Mouse (Mus musculus) heart, postnatal 0 days (tissue): ENCODE results near the gene Slc23a2. TPM values are rescaled to one million over a fixed set of nuclear protein-coding genes. Genes with fewer than 3 reads are reported as not detected.

ENCODE experiments used
- ATAC-seq: fragments of 200-750 bp; cut with Nextera tagmentation; 2 replicates; pipeline ENCODE4 v1.8.0; 2017; ENCODE audit warnings: low read depth, moderate number of reproducible peaks, moderate library complexity; ENCODE audit not compliant: insufficient read depth
- DNase-seq: peaks from one replicate; pipeline ENCODE4 v3.0.0-alpha.2; 2016; ENCODE audit warnings: low spot score
- H3K27ac ChIP-seq: fragments of 300-500 bp; sonication (generic); 2 replicates; pipeline ENCODE4 v1.5.1; 2014; ENCODE audit warnings: low read depth, mild to moderate bottlenecking
- H3K27me3 ChIP-seq: fragments of 300-500 bp; sonication (generic); 2 replicates; pipeline ENCODE4 v1.6.1; 2014; ENCODE audit warnings: low read length, mixed read lengths; ENCODE audit not compliant: control insufficient read depth, insufficient read depth
- H3K36me3 ChIP-seq: fragments of 300-500 bp; sonication (generic); replicated peaks from 2 replicates; pipeline ENCODE4 v1.6.1; 2014; ENCODE audit warnings: low read length, mixed read lengths; ENCODE audit not compliant: control insufficient read depth, insufficient read depth
- H3K4me1 ChIP-seq: fragments of 300-500 bp; sonication (generic); 2 replicates; pipeline ENCODE4 v1.6.1; 2014; ENCODE audit warnings: antibody characterized with exemption; ENCODE audit not compliant: control insufficient read depth, insufficient read depth
- H3K4me2 ChIP-seq: fragments of 300-500 bp; sonication (generic); 2 replicates; pipeline ENCODE4 v1.6.1; 2014; ENCODE audit warnings: low read depth, mild to moderate bottlenecking, low read length, moderate library complexity
- H3K4me3 ChIP-seq: fragments of 300-500 bp; sonication (generic); 2 replicates; pipeline ENCODE4 v1.5.1; 2014; ENCODE audit warnings: low read depth, low read length
- H3K9ac ChIP-seq: fragments of 300-500 bp; sonication (generic); replicated peaks from 2 replicates; pipeline ENCODE4 v1.6.1; 2014; ENCODE audit warnings: low read depth, low read length, mixed read lengths
- H3K9me3 ChIP-seq: fragments of 300-500 bp; sonication (generic); replicated peaks from 2 replicates; pipeline ENCODE4 v1.6.1; 2016; ENCODE audit warnings: low read length; ENCODE audit not compliant: control insufficient read depth
- CTCF ChIP-seq: IDR thresholded peaks from 2 replicates; pipeline ENCODE4 v1.5.1; 2016; ENCODE audit warnings: antibody characterized with exemption, control low read depth, low read depth
- EP300 ChIP-seq: IDR thresholded peaks from 2 replicates; pipeline ENCODE4 v1.6.1; 2016; ENCODE audit warnings: antibody characterized with exemption, low read depth
- WGBS: fragments of 180-500 bp; shearing (Covaris S2); extraction: QIAGEN DNeasy Blood & Tissue Kit; methylation state at CpG from one replicate; pipeline ENCODE4 v1.1.7; 2014; 5-methylcytosine and 5-hydroxymethylcytosine counted together
- polyA plus RNA-seq: library from polyadenylated mRNA; unstranded; fragments of >200 nt; fragmentation: Nextera tagmentation; extraction: Ambion mirVana; gene quantifications from 2 replicates; pipeline ENCODE4 v1.2.1, GENCODE M21; 2015
- total RNA-seq: library from RNA; depleted of rRNA; stranded (reverse); fragments of >200 nt; gene quantifications from 2 replicates; pipeline ENCODE4 v1.2.3, GENCODE M21; 2014; ENCODE audit warnings: low replicate concordance

The Slc23a2 gene
- total and polyA plus RNA-seq, 2 experiments from 2014 or later = 8.6 to 13.9 TPM

- H3K4me3 ChIP-seq = no peak overlapping the region
- no peak overlapping the region for H3K27ac ChIP-seq
- no peak overlapping the region for H3K9ac ChIP-seq
- DNase-seq = no peak
- no peaks in the 10 kb centered on the region for H3K36me3 ChIP-seq
- H3K27me3 ChIP-seq = no peaks in the 10 kb centered on the region
- no peaks in the 10 kb centered on the region for H3K9me3 ChIP-seq
- ATAC-seq = no peak
- peak; percentile 60 for TF ChIP-seq CTCF
- no peak for TF ChIP-seq EP300
- 55% methylated on average over 11 of the region's 11 CpGs for WGBS
- no peak overlapping the region for H3K4me2 ChIP-seq
- H3K4me1 ChIP-seq = peaks cover 7% of the 10 kb centered on the region; the same call in 1 of the 2 replicates
These were observed 30.7 kb downstream of the Slc23a2 start for GRCm38 (mm10) chr2:132113962-132114759.

GRCm38 (mm10) chr2:132112319-132112718 is 32.6 kb downstream of the Slc23a2 start:
- TF ChIP-seq EP300 = no peak
- no peak for TF ChIP-seq CTCF
- Histone ChIP-seq H3K9ac (no peak overlapping the region), H3K4me2 (no peak overlapping the region), H3K36me3 (no peaks in the 10 kb centered on the region), H3K4me1 (peaks cover 14% of the 10 kb centered on the region; the same call in 1 of the 2 replicates), H3K27me3 (no peaks in the 10 kb centered on the region), H3K27ac (no peak overlapping the region), H3K9me3 (no peaks in the 10 kb centered on the region), H3K4me3 (no peak overlapping the region)
- 91% methylated on average over 4 of the region's 4 CpGs for WGBS
- ATAC-seq (no peak), DNase-seq (no peak)

- no peak for TF ChIP-seq EP300
- TF ChIP-seq CTCF = no peak
- WGBS = 53% methylated on average over 2 of the region's 2 CpGs
- no peak for ATAC-seq
These were observed 33.0 kb downstream of the Slc23a2 start for GRCm38 (mm10) chr2:132111905-132112304.

GRCm38 (mm10) chr2:132111266-132111665 is 33.6 kb downstream of the Slc23a2 start:
- H3K9me3 ChIP-seq = no peaks in the 10 kb centered on the region
- no peak overlapping the region for H3K4me3 ChIP-seq
- DNase-seq (peak; percentile 75), ATAC-seq (peak; percentile 61)
- no peaks in the 10 kb centered on the region for H3K27me3 ChIP-seq
- no peak overlapping the region for H3K4me2 ChIP-seq
- TF ChIP-seq EP300 = no peak
- TF ChIP-seq CTCF = peak; percentile 88
- WGBS = 35% methylated on average over 9 of the region's 9 CpGs
- peak overlapping the region; percentile 36; the same call in 1 of the 2 replicates for H3K27ac ChIP-seq
- H3K9ac ChIP-seq = no peak overlapping the region
- no peaks in the 10 kb centered on the region for H3K36me3 ChIP-seq
- peaks cover 24% of the 10 kb centered on the region for H3K4me1 ChIP-seq

More at GRCm38 (mm10) chr2:132111905-132112304, 33.0 kb downstream of the Slc23a2 start:
- H3K27me3 ChIP-seq = no peaks in the 10 kb centered on the region
- no peaks in the 10 kb centered on the region for H3K36me3 ChIP-seq
- H3K4me2 ChIP-seq = no peak overlapping the region
- H3K4me3 ChIP-seq = no peak overlapping the region
- H3K4me1 ChIP-seq = peaks cover 18% of the 10 kb centered on the region
- no peak overlapping the region for H3K27ac ChIP-seq
- DNase-seq = no peak
- H3K9me3 ChIP-seq = no peaks in the 10 kb centered on the region
- no peak overlapping the region for H3K9ac ChIP-seq

GRCm38 (mm10) chr2:132110702-132111101 is 34.2 kb downstream of the Slc23a2 start:
- H3K4me2 ChIP-seq = no peak overlapping the region
- DNase-seq (peak; percentile 70), ATAC-seq (peak; percentile 71)
- no peak for TF ChIP-seq CTCF
- no peak for TF ChIP-seq EP300
- peak overlapping the region; percentile 36; the same call in 1 of the 2 replicates for H3K27ac ChIP-seq
- H3K4me3 ChIP-seq = no peak overlapping the region
- peaks cover 30% of the 10 kb centered on the region for H3K4me1 ChIP-seq
- 27% methylated on average over 3 of the region's 3 CpGs for WGBS
- no peaks in the 10 kb centered on the region for H3K27me3 ChIP-seq
- no peaks in the 10 kb centered on the region for H3K9me3 ChIP-seq
- H3K9ac ChIP-seq = no peak overlapping the region
- H3K36me3 ChIP-seq = no peaks in the 10 kb centered on the region

- no peak for TF ChIP-seq CTCF
- no peak for TF ChIP-seq EP300
- Histone ChIP-seq H3K9me3 (no peaks in the 10 kb centered on the region), H3K4me2 (no peak overlapping the region), H3K36me3 (no peaks in the 10 kb centered on the region), H3K4me3 (no peak overlapping the region), H3K27ac (no peak overlapping the region), H3K4me1 (peaks cover 38% of the 10 kb centered on the region), H3K9ac (no peak overlapping the region), H3K27me3 (no peaks in the 10 kb centered on the region)
- 94% methylated on average over 9 of the region's 9 CpGs for whole genome bisulfite sequencing
- no peak for DNase-seq
- no peak for ATAC-seq
These were observed 35.9 kb downstream of the Slc23a2 start for GRCm38 (mm10) chr2:132108988-132109387.
